Comparison of ENCODE assay signal across 18 mouse cellular contexts in the genomic region with DNA sequence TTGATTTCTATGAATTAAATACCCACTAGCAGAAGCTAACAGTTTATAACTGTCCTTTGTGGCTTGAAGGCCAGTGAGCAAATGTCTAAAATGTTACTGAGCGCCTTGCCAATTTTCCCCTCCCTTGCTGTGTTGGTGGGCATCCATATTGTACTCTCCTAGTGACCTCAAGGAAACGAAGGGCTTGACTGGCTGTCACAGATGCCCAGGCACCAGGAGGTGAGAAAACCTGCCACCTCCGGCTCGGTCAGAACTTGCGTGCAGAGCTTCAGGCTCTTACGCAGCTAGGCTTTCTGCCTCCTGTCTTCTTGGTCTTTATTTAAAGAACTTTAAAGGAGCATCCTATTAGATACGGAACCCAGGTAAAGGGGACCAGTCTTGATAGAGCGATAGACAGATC.
A peak's percentile ranks its signal among the peaks of the same experiment; 100 is the strongest.
DNase-seq lines count a peak whose midpoint lies in the region; ATAC-seq lines count a peak whose summit lies in the region.
"Had no signal": no experiment of that assay in that cellular context is flagged by ENCODE, and none has a peak within 500 bp of the region (broad histone marks: within the 10 kb centered on the region; RNA-seq: fewer than 3 reads in every experiment).

No protein-coding gene starts in this region.

- no peak overlapping the region for H3K4me3 ChIP-seq in forebrain, embryonic 10.5 days
- no peak overlapping the region for H3K4me3 ChIP-seq in forebrain, embryonic 16.5 days (replicated peaks; ENCODE audit: low read length)
- H3K4me3 ChIP-seq in intestine, embryonic 14.5 days (ENCODE audit: low read depth, low read length) = no peak overlapping the region
- no peak overlapping the region for H3K4me3 ChIP-seq in intestine, embryonic 16.5 days (ENCODE audit: low read length)
- H3K4me3 ChIP-seq in megakaryocyte, embryonic 14.5 days (replicated peaks) = peak overlapping the region; percentile 1
- H3K4me3 ChIP-seq: heart, adult 2 months had no signal

- H3K9ac ChIP-seq in forebrain, embryonic 16.5 days (replicated peaks; ENCODE audit: low read depth, low read length) = no peak overlapping the region
- no peak overlapping the region for H3K9ac ChIP-seq in intestine, embryonic 14.5 days (ENCODE audit: low read length)
- no peak overlapping the region for H3K9ac ChIP-seq in intestine, embryonic 16.5 days (ENCODE audit: low read depth, low read length)
- H3K9ac ChIP-seq: hindbrain, embryonic 14.5 days had no signal

- DNase-seq in forebrain, embryonic 10.5 days (ENCODE audit: extremely low spot score, low spot score) = peak; percentile 2
- peak; percentile 3 for DNase-seq in intestine, embryonic 14.5 days (ENCODE audit: low spot score)
- DNase-seq: adrenal gland, adult 8-10 months; adrenal gland, postnatal 25 days; cerebellum, adult 18-20 months; cerebellum, adult 9-10 months; gastrocnemius, postnatal 25 days; heart, adult 2 months; heart, postnatal 4 days; kidney, adult 11 months had no signal

- H3K4me1 ChIP-seq in forebrain, embryonic 10.5 days = no peaks in the 10 kb centered on the region
- H3K4me1 ChIP-seq in forebrain, embryonic 16.5 days (replicated peaks; ENCODE audit: control insufficient read depth, insufficient read depth, low read length) = no peaks in the 10 kb centered on the region
- no peaks in the 10 kb centered on the region for H3K4me1 ChIP-seq in intestine, embryonic 14.5 days (replicated peaks; ENCODE audit: control insufficient read depth, insufficient read depth, low read length)
- no peaks in the 10 kb centered on the region for H3K4me1 ChIP-seq in intestine, embryonic 16.5 days (ENCODE audit: control insufficient read depth, insufficient read depth, low read length)
- peaks cover 78% of the 10 kb centered on the region for H3K4me1 ChIP-seq in megakaryocyte, embryonic 14.5 days

- H3K4me2 ChIP-seq in forebrain, embryonic 16.5 days (ENCODE audit: low read length) = no peak overlapping the region
- H3K4me2 ChIP-seq in intestine, embryonic 14.5 days (ENCODE audit: low read length) = no peak overlapping the region
- H3K4me2 ChIP-seq in intestine, embryonic 16.5 days (ENCODE audit: low read depth, low read length) = no peak overlapping the region
- H3K4me2 ChIP-seq: heart, embryonic 11.5 days; hindbrain, embryonic 14.5 days had no signal

- no peak for ATAC-seq in forebrain, embryonic 16.5 days
- no peak for ATAC-seq in intestine, embryonic 14.5 days (replicated peaks; ENCODE audit: low FRiP score, low TSS enrichment, low read depth)
- no peak for ATAC-seq in intestine, embryonic 16.5 days
- no peak for ATAC-seq in megakaryocyte, adult 5-6 weeks (ENCODE audit: poor library complexity, severe bottlenecking)
- ATAC-seq: forebrain, embryonic 14.5 days; hindbrain, postnatal 0 days had no signal

- H3K36me3 ChIP-seq in forebrain, embryonic 10.5 days (replicated peaks) = no peaks in the 10 kb centered on the region
- H3K36me3 ChIP-seq in forebrain, embryonic 16.5 days (ENCODE audit: control insufficient read depth, insufficient read depth) = no peaks in the 10 kb centered on the region
- no peaks in the 10 kb centered on the region for H3K36me3 ChIP-seq in intestine, embryonic 14.5 days (ENCODE audit: control insufficient read depth, insufficient read depth, low read length)
- H3K36me3 ChIP-seq in intestine, embryonic 16.5 days (ENCODE audit: control insufficient read depth, insufficient read depth, low read length) = no peaks in the 10 kb centered on the region
- H3K36me3 ChIP-seq in megakaryocyte, embryonic 14.5 days (replicated peaks; ENCODE audit: low read length) = peaks cover 54% of the 10 kb centered on the region

- 92% methylated on average over 8 of the region's 8 CpGs for WGBS in forebrain, embryonic 10.5 days
- WGBS in forebrain, embryonic 16.5 days = 96% methylated on average over 8 of the region's 8 CpGs
- WGBS in intestine, embryonic 14.5 days = 93% methylated on average over 8 of the region's 8 CpGs
- 91% methylated on average over 8 of the region's 8 CpGs for WGBS in intestine, embryonic 16.5 days

- no peak overlapping the region for H3K27ac ChIP-seq in forebrain, embryonic 10.5 days
- no peak overlapping the region for H3K27ac ChIP-seq in forebrain, embryonic 16.5 days (ENCODE audit: low read length)
- no peak overlapping the region for H3K27ac ChIP-seq in intestine, embryonic 14.5 days (ENCODE audit: low read depth)
- H3K27ac ChIP-seq in intestine, embryonic 16.5 days (ENCODE audit: low read length) = no peak overlapping the region
- H3K27ac ChIP-seq: heart, adult 2 months; hindbrain, embryonic 14.5 days; hindbrain, postnatal 0 days had no signal

- H3K9me3 ChIP-seq in forebrain, embryonic 10.5 days = no peaks in the 10 kb centered on the region
- no peaks in the 10 kb centered on the region for H3K9me3 ChIP-seq in forebrain, embryonic 16.5 days (ENCODE audit: control insufficient read depth, low read length)
- no peaks in the 10 kb centered on the region for H3K9me3 ChIP-seq in intestine, embryonic 14.5 days (ENCODE audit: control insufficient read depth, low read length)
- no peaks in the 10 kb centered on the region for H3K9me3 ChIP-seq in intestine, embryonic 16.5 days (ENCODE audit: control insufficient read depth, low read length)
- no peaks in the 10 kb centered on the region for H3K9me3 ChIP-seq in megakaryocyte, embryonic 14.5 days

- no peaks in the 10 kb centered on the region for H3K27me3 ChIP-seq in forebrain, embryonic 10.5 days (ENCODE audit: poor library complexity, severe bottlenecking)
- H3K27me3 ChIP-seq in forebrain, embryonic 16.5 days (replicated peaks; ENCODE audit: control insufficient read depth, insufficient read depth, low read length) = no peaks in the 10 kb centered on the region
- no peaks in the 10 kb centered on the region for H3K27me3 ChIP-seq in intestine, embryonic 14.5 days (replicated peaks; ENCODE audit: control insufficient read depth, insufficient read depth, low read length)
- no peaks in the 10 kb centered on the region for H3K27me3 ChIP-seq in intestine, embryonic 16.5 days (replicated peaks; ENCODE audit: control insufficient read depth, insufficient read depth, low read length)
- H3K27me3 ChIP-seq in megakaryocyte, embryonic 14.5 days (replicated peaks) = no peaks in the 10 kb centered on the region
